Mouse (Mus musculus) olfactory bulb, adult 2 months (tissue): Measurements from ENCODE around the gene Tnfrsf18. TPM values are rescaled to one million over a fixed set of nuclear protein-coding genes. Genes with fewer than 3 reads are reported as not detected.

Source experiments
- H3K27ac ChIP-seq: fragments of 200-500 bp; 2 replicates; pipeline ENCODE4 v1.5.1; 2012; ENCODE audit warnings: low read depth, low read length; ENCODE audit not compliant: insufficient read depth
- H3K4me1 ChIP-seq: fragments of 200-500 bp; 2 replicates; pipeline ENCODE4 v1.6.1; 2012; ENCODE audit warnings: low read length; ENCODE audit not compliant: control insufficient read depth, insufficient read depth
- H3K4me3 ChIP-seq: fragments of 200-500 bp; 2 replicates; pipeline ENCODE4 v1.5.1; 2012; ENCODE audit warnings: mild to moderate bottlenecking, low read depth, low read length, moderate library complexity; ENCODE audit not compliant: insufficient read depth
- CTCF ChIP-seq: fragments of 200-500 bp; IDR thresholded peaks from 2 replicates; pipeline ENCODE4 v1.5.1; 2012; ENCODE audit warnings: low read depth, mild to moderate bottlenecking, low read length, moderate library complexity; ENCODE audit not compliant: insufficient read depth
- POLR2A ChIP-seq: fragments of 200-500 bp; IDR thresholded peaks from 2 replicates; pipeline ENCODE4 v1.6.1; 2012; ENCODE audit warnings: mild to moderate bottlenecking, low read depth, low read length, moderate library complexity; ENCODE audit not compliant: insufficient read depth
- WGBS: fragments of 180-500 bp; shearing (Covaris S2); methylation state at CpG from one replicate; pipeline ENCODE4 v1.1.7; 2018; 5-methylcytosine and 5-hydroxymethylcytosine counted together
- polyA plus RNA-seq: library from polyadenylated mRNA; stranded (reverse); fragments of >200 nt; gene quantifications from 2 replicates; pipeline ENCODE4 v1.2.4, GENCODE M21; 2012; ENCODE audit warnings: low replicate concordance; ENCODE audit not compliant: missing spikeins, insufficient read depth, insufficient read length

Gene Tnfrsf18
- polyA plus RNA-seq, 1 experiment = not detected

GRCm38 (mm10) chr4:156054130-156054529 is 28.2 kb downstream of the Tnfrsf18 start:
- WGBS = 88% methylated on average over 4 of the region's 4 CpGs
- H3K4me1 ChIP-seq = no peaks in the 10 kb centered on the region
- no peak overlapping the region for H3K4me3 ChIP-seq
- no peak overlapping the region for H3K27ac ChIP-seq
- TF ChIP-seq POLR2A (no peak), CTCF (no peak)

GRCm38 (mm10) chr4:156054606-156055005 is 28.6 kb downstream of the Tnfrsf18 start:
- H3K4me1 ChIP-seq = no peaks in the 10 kb centered on the region
- TF ChIP-seq POLR2A (no peak), CTCF (no peak)
- H3K27ac ChIP-seq = no peak overlapping the region
- WGBS = 95% methylated on average over 6 of the region's 6 CpGs
- H3K4me3 ChIP-seq = no peak overlapping the region

GRCm38 (mm10) chr4:156055173-156055572 is 29.2 kb downstream of the Tnfrsf18 start:
- TF ChIP-seq POLR2A = no peak
- WGBS = 89% methylated on average over 5 of the region's 5 CpGs
- Histone ChIP-seq H3K4me1 (no peaks in the 10 kb centered on the region), H3K27ac (no peak overlapping the region), H3K4me3 (no peak overlapping the region)

GRCm38 (mm10) chr4:156057702-156058101 is 31.7 kb downstream of the Tnfrsf18 start:
- TF ChIP-seq CTCF = no peak
- no peak for TF ChIP-seq POLR2A
- 69% methylated on average over 10 of the region's 10 CpGs for WGBS
- no peaks in the 10 kb centered on the region for H3K4me1 ChIP-seq
- no peak overlapping the region for H3K4me3 ChIP-seq
- no peak overlapping the region for H3K27ac ChIP-seq

- H3K4me1 ChIP-seq = no peaks in the 10 kb centered on the region; the same call in 1 of the 2 replicates
- WGBS = 83% methylated on average over 9 of the region's 9 CpGs
- H3K4me3 ChIP-seq = no peak overlapping the region
- TF ChIP-seq CTCF (no peak), POLR2A (no peak)
- H3K27ac ChIP-seq = no peak overlapping the region
Observed at GRCm38 (mm10) chr4:156058826-156059225, 32.9 kb downstream of the Tnfrsf18 start.

- no peak for TF ChIP-seq CTCF
- TF ChIP-seq POLR2A = no peak
- no peaks in the 10 kb centered on the region; the same call in 1 of the 2 replicates for H3K4me1 ChIP-seq
- H3K27ac ChIP-seq = no peak within 1 kb of the TSS
- 64% methylated on average over 5 of the region's 5 CpGs for WGBS
- H3K4me3 ChIP-seq = no peak within 1 kb of the TSS
Observed at GRCm38 (mm10) chr4:156059261-156059660, 33.3 kb downstream of the Tnfrsf18 start, which contains the start of gene Ttll10. TSS of gene Ttll10 (minus strand) at chr4:156059414.

- no peak for TF ChIP-seq CTCF
- no peak for TF ChIP-seq POLR2A
- no peak overlapping the region for H3K4me3 ChIP-seq
- 54% methylated on average over 10 of the region's 10 CpGs for WGBS
- no peak overlapping the region for H3K27ac ChIP-seq
- H3K4me1 ChIP-seq = no peaks in the 10 kb centered on the region; the same call in 1 of the 2 replicates
Observed at GRCm38 (mm10) chr4:156059713-156060112, 33.7 kb downstream of the Tnfrsf18 start.

- TF ChIP-seq CTCF = no peak
- TF ChIP-seq POLR2A = no peak
- WGBS = 25% methylated on average over 4 of the region's 4 CpGs
- H3K4me3 ChIP-seq = no peak overlapping the region
- no peak overlapping the region for H3K27ac ChIP-seq
- H3K4me1 ChIP-seq = no peaks in the 10 kb centered on the region; the same call in 1 of the 2 replicates
Observed at GRCm38 (mm10) chr4:156063861-156064509, 38.0 kb downstream of the Tnfrsf18 start.

- no peak overlapping the region for H3K27ac ChIP-seq
- no peaks in the 10 kb centered on the region; the same call in 1 of the 2 replicates for H3K4me1 ChIP-seq
- TF ChIP-seq CTCF (no peak), POLR2A (no peak)
- 82% methylated on average over 9 of the region's 9 CpGs for WGBS
- no peak overlapping the region for H3K4me3 ChIP-seq
Observed at GRCm38 (mm10) chr4:156064510-156064897, 38.5 kb downstream of the Tnfrsf18 start.
